Mouse (Mus musculus) kidney, adult 9 months (tissue): ENCODE results near the gene Ddx54.

ENCODE experiments used
- DNase-seq: peaks from one replicate; pipeline ENCODE4 v3.0.0; 2022

Ddx54 gene

DNA sequence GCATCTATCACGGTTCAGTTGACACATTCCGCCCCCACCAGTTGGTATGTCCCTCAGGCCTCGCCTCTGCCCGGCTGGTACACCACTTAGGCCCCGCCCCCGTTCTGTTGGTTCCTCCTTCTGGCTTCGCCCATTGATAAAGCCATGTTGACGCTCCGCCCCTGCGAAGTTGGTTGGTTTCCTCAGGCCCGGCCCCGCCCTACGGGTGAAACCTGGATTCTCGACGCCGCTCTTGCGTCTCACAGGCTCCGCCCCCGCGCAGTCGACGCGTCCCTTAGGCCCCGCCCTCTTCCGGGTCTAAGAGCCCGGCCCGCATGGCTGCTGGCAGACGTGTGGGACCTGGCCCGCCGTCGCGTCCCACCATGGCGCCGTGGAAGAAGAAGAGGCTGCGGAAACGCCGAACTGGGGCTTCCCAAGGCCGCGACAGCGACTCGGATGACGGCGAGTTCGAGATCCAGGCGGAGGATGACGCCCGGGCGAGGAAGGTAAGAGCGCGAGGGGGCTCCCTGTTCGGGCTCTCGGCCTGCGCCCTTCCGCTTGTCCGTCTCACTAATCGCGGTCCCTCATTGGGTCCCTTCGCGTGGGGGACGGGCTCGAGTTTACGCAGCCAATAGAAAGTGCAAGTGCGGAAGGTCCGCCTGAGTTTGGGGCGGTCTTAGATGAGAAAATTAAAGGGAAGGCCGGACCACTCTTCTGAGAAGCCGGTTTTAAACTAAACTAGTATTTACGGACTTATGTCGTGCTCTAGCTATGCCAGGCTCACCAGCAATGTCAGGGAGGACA lies 474 bp downstream of the Ddx54 start:
- peak; percentile 100 for DNase-seq

DNA sequence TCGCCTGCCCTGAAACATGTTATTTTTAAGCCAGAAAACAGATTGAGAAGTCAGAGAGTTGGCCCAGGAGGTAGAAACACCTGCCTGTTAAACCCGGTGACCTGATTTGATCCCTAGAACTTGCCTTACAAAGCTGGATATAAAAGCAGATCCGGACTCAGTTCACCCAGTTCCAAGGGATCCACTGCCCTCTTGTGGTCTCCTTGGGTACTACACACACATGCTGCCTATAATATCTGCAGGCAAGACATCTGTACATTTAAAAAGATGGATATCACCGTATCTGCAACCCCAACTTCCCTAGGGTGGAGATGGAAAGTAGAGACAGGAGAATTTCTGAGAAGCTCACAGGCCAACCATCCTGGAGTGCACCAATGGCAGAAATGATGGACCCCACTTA lies 3.4 kb downstream of the Ddx54 start:
- peak; percentile 53 for DNase-seq

DNA sequence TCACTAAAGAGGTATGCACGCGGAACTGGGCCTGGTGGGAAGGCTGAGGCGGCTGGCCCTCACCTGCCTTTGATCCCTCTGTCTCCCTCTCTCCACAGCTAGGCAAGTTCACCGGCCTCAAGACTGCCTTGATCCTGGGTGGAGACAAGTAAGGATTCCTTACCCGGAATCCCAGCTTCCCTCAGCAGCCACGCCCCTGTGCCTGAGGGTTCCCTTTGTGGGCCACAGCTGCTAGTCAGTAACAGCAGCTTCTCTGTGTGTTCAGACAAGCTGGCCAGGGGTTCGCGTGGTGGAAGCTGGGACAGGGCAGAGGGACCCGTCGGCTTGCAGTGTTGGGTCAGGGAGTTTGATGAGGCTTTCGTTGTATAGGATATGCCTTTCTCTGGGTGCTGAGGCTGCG lies 6.2 kb downstream of the Ddx54 start:
- no peak for DNase-seq

GRCm38 (mm10) chr5:120619201-120619600 lies 6.7 kb downstream of the Ddx54 start:
- DNase-seq, result peak; percentile 62

GRCm38 (mm10) chr5:120620375-120621077 lies 8.0 kb downstream of the Ddx54 start:
- peak; percentile 85 for DNase-seq

DNA sequence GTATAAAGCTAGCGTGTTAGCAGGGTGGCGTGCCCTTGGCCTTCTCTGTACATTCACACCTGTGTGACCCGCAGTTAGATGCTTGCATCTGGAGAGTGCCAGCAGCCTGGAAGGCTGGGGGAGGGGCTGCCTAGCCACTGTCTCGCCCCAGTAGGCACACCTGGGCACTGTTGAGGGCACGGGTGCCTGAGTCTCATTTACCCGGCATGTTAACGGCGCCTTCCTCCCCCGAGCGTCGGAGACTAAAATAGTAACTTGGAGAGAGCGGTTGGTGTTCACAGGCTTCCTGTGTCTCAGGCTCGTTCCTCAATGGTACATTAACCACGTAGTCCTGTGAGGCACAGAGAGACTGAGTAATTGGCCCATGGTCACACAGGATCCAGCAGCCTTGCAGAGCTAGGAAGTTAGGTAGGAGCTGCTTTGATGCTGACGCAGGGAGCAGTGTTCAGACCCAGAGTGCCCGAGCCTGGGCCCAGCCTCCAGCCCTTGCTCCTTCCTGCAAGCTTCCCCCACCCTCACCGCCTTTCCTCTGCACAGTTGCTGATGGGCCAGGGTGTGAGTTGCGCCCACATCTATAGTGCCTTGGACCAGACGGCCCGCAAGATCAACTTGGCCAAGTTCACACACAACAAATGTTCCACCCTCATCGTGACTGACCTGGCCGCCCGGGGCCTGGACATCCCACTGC lies 8.7 kb downstream of the Ddx54 start:
- peak; percentile 70 for DNase-seq

DNA sequence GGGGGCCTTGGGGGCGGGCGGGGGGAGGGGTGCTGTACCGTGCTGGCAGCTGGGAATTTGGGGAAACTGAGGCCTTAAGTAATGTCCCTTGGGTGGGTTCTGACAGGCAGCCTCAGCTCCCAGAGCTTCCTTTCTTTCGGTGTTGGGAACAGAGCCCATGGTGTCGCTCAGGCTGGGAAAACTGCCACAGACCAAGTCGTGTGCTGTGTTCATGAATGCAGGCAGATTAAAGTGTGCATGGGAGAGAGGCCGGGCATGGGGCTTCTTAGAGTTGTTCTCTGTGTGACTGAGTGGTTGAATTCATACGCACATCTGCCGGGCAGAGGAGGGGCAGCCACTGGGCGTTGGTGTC lies 9.3 kb downstream of the Ddx54 start:
- DNase-seq, result no peak

DNA sequence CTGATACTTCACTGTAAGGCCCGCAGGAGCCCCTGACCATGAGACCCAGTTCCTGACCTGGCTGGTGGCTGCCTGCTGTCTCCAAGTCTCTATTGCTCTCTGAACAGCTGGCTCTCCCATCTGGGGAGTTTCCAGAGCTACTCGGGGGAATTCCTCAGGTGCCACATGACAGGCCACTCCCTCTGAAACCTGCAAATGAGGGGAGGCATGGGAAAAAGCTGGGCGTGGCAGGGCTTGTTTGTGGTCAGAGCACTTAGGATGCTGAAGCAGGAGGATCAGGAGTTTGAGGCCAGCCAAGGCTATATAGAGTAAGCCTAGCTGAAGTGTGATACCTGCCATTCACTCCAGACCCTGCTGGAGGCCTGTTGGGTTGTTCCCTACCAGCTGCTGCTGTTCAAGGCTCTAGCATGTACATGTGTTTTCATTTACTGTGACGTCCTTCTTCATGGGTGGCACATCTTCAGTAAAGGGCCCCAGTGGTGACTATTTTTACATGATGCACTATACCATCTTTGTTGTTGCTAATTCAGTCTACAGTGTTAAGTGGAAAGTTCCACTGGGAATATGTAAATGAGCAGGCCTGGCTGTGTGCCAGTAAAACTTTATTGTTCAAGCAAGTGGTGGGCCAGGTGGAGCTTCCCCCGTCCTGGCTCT lies 9.8 kb downstream of the Ddx54 start:
- DNase-seq, result peak; percentile 51

DNA sequence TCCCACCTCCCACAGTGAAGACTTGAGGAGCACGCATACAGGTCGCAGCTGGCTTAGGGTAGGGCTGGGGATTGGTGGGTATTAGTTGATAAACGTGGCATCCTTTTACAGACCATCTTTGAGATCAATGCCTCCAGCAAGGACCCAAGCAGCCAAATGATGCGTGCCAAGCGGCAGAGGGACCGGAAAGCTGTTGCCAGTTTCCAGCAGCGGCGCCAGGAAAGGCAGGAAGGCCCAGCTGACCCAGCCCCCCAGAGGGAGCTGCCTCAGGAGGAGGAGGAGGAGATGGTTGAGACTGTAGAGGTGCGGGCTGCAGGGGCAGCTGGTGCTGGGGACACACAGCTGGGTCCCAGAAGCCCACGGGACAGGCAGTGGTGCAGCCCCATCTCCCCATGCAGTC lies 11.9 kb downstream of the Ddx54 start:
- DNase-seq, result no peak

- DNase-seq, result no peak
Observed at GRCm38 (mm10) chr5:120626399-120626798, 13.9 kb downstream of the Ddx54 start.

GRCm38 (mm10) chr5:120627515-120628300 lies 15.2 kb downstream of the Ddx54 start:
- DNase-seq, result no peak

- peak; percentile 36 for DNase-seq
Observed at GRCm38 (mm10) chr5:120628624-120629023, 16.1 kb downstream of the Ddx54 start.

- no peak for DNase-seq
Observed at GRCm38 (mm10) chr5:120631128-120631527, 18.6 kb downstream of the Ddx54 start.

- DNase-seq, result no peak
Observed at GRCm38 (mm10) chr5:120631892-120632291, 19.4 kb downstream of the Ddx54 start.

- no peak for DNase-seq
Observed at GRCm38 (mm10) chr5:120634131-120634530, 21.6 kb downstream of the Ddx54 start, which contains the start of gene Cfap73. Gene Cfap73, minus strand, starts transcription at chr5:120634235.

DNA sequence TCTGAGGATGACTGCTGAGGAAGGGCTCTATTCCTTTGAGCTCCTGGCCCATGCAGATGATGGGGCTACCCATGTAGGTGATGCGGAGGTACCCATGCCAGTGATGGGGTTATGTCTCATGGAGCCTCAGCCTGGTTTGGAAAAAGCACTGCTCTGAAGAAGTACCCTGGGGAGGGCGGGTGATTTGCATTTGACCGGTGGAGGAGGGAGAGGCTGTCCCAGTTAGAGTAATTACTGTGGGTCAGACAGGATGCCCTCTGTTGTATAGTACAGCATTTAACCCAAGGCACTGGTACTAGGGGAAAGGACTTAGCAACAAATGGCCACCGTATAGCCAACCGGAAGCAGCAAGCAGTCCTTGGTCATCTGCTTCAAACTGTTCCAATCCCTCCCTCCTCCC lies 22.3 kb downstream of the Ddx54 start:
- DNase-seq, result no peak

DNA sequence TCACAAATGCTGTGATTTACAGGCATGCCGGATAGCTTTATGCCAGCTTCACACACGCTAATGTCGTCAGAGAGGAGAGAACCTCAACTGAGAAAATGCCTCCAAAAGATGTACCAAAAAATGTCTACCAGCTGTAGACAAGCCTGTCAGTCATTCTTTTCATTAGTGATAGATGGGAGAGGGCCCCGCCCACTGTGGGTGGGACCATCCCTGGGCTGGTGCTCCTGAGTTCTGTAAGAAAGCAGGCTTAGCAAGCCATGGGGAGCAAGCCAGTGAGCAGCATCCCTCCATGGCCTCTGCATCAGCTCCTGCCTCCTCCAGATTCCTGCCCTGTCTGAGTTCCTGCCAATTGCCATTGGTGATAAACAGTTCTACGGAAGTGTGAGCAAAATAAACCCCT lies 23.1 kb downstream of the Ddx54 start:
- no peak for DNase-seq

GRCm38 (mm10) chr5:120640094-120640493 lies 27.6 kb downstream of the Ddx54 start:
- DNase-seq, result no peak

GRCm38 (mm10) chr5:120643365-120644085 lies 31.0 kb downstream of the Ddx54 start:
- DNase-seq, result peak; percentile 30

- DNase-seq, result no peak
Observed at GRCm38 (mm10) chr5:120644227-120644626, 31.7 kb downstream of the Ddx54 start.

DNA sequence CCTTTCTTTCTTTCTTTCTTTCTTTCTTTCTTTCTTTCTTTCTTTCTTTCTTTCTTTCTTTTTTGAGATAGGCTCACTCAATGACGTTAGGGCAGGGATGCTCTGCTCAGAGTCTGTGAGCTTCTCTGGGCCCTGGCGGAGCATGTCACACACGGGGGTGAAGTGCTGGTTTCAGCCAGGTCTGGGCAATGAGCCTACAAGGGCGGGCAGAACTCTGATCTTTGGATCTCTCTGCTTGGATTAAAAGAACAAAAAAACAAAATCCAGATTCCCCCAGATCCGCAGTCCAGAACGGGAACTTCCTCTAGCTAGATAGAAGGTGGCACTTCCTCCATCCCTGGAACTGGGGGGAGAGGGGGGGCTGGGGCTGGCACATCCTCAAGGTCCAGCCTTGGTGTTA lies 33.3 kb downstream of the Ddx54 start:
- DNase-seq, result peak; percentile 78

DNA sequence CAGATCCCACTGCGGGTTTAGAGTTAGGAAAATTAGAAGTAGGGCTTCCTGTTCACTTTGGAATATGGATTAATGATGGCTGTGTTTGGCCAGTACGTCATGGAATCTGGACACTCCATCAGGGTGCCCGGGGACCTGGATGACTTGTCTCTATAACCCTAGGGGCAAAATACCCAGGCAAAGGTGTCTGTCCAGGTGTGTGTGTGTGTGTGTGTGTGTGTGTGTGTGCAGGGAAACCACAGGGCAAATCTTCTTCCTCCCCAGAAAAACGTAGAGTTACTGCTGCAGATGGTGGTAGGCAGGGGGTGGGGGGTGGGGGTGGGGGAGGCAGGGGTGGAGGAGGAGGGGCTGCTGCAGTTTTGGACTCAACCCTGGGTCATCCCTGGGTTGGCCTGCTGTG lies 34.8 kb downstream of the Ddx54 start:
- no peak for DNase-seq
